Mouse (Mus musculus) heart, postnatal 0 days (tissue): Measurements from ENCODE around the gene 4933407L21Rik.

ENCODE experiments used
- CTCF ChIP-seq: IDR thresholded peaks from 2 replicates; pipeline ENCODE4 v1.5.1; 2016; ENCODE audit warnings: antibody characterized with exemption, control low read depth, low read depth
- EP300 ChIP-seq: IDR thresholded peaks from 2 replicates; pipeline ENCODE4 v1.6.1; 2016; ENCODE audit warnings: antibody characterized with exemption, low read depth

DNA sequence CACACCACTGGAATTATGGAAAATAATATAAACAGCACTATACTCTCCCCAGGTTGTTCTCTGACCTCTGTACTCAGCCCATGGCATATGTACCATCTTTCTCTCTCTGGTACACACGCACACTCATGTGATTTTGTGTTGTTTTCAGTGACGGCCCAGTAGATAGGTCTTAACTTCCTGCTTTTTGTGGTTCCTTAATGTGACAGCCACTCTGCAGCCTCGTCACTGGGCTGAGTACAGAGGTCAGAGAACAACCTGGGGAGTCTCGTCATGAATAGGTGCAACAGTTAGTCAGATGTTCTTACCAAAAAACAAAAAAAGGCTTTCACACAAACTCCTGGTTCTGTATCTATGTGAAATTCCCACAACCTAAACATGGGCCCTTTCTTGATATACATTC lies 60.1 kb downstream of the 4933407L21Rik start:
- TF ChIP-seq CTCF = no peak
- TF ChIP-seq EP300 = no peak
